Mouse (Mus musculus): ENCODE data around the gene Msi1. TPM values are rescaled to one million over a fixed set of nuclear protein-coding genes. Genes with fewer than 3 reads are reported as not detected.
"Not testable (repeated sequence)": the region's sequence is repeated elsewhere in the genome, so short reads cannot be mapped to it uniquely, and the experiment has no call there.

The Msi1 gene
- total RNA-seq, 2 experiments from 2014 or later, result 12.4 to 20.8 TPM

DNA sequence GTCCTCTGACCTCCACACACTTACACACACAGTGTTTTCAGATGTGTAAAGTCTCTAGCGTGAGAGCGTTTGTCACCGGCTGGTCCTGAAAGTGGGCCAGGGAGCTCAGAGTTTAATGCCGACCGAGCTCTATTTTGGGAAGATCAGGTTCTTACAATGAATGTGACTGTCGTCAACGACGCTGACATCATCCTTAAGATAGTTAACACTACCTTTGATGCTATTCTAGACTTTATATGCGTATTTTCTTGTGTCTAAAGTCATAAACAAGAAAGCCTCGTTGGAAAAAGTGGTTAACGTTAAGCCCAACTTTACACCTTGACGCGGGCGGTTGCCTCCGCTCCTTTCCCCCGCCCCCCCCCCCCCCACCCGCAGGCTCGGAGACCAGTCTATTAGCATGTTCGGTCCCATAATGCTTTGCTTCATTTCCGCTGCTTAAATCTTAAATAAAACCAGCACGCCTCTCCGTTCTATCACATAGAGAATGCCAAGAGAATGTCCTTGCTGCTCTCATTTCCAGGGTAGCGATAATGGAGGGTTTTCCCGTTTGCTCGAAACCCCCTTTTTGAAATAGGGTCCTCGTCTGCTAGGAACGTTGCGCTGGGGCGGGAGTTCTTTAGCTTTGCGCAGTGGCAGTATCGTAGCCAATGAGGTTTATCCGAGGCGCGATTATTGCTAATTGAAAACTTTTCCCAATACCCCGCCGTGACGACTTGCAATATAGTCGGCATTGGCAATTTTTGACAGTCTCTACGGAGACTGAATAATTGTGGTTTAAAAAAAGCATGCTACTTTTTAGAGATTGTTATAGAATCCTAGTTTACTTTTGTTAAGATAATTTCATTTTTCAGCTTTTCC is 59.7 kb downstream of the Msi1 start:
- DNase-seq (ENCODE audit: low spot score in 2 of 2), result peak; percentile 64 to 73

DNA sequence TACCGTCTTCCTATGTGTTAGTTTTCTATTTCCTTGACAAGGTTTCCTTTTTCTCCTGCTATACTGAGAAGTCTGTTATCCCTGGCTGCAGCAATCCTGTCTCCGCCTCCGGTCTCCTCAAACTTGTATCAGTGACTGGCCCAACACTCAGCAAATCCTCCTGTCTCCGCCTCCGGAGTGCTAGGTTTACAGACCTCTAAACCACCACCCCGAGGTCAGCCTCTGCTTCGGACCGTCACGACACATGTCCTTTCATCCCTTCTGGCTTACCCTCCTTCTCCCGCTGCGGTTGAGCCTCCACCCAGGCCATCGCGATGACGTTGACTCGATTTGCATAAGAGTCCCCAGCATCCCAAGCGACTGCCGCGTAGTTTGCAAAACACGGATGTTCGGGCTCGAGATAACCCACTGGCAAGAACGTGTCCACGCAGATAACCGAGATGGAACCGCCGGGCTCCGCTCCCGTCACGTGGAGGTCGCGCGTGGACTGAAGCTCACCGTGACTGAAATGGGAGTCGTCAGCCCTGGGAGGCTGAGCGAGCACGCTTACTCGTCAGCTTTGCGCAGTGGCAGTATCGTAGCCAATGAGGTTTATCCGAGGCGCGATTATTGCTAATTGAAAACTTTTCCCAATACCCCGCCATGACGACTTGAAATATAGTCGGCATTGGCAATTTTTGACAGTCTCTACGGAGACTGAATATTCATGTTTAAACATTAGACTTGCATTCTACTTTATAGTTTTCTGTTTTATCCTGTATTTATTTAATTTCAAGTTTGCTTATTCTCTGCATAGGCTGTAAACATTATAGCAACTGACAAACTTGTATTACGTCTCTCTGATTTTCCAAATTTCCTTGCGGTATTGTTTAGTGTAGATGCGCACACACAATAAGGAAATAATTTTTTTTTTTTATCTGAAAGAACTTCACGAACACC is 60.6 kb downstream of the Msi1 start:
- peak; percentile 80 to 84 for DNase-seq (ENCODE audit: low spot score in 2 of 2)

DNA sequence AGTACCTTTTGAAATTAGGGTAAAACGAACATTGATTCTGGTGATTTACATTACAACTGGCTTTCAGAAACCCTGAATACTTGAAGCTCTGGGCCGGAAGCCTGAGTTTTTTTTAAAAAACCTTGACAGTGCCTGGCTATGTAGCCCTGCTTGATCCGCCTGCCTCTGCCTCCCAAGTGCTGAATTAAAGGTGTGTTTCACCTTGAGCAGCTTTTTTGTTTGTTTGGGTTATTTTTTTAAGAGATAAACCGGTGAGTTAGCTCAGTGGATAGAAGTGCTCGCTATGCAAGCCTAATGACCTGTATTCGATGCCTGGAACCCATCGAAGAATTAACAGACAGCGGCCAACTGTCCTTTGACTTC is 61.2 kb downstream of the Msi1 start:
- DNase-seq (ENCODE audit: low spot score in 2 of 2), result no peak

- no peak for DNase-seq (ENCODE audit: low spot score in 2 of 2)
Observed at GRCm38 (mm10) chr5:115491076-115491475, 61.7 kb downstream of the Msi1 start.

- peak; percentile 60 to 67 for DNase-seq (ENCODE audit: low spot score in 2 of 2)
Observed at GRCm38 (mm10) chr5:115491771-115492322, 62.4 kb downstream of the Msi1 start.

- no peak for DNase-seq (ENCODE audit: low spot score in 2 of 2)
Observed at GRCm38 (mm10) chr5:115492711-115493335, 63.4 kb downstream of the Msi1 start.

GRCm38 (mm10) chr5:115493441-115493840 is 64.0 kb downstream of the Msi1 start:
- no peak for DNase-seq (ENCODE audit: low spot score in 2 of 2)

GRCm38 (mm10) chr5:115495618-115496017 is 66.2 kb downstream of the Msi1 start:
- not testable (repeated sequence) for DNase-seq (ENCODE audit: low spot score in 2 of 2)

GRCm38 (mm10) chr5:115497033-115497432 is 67.6 kb downstream of the Msi1 start:
- DNase-seq (ENCODE audit: low spot score in 2 of 2), result no peak

GRCm38 (mm10) chr5:115498307-115499240 is 69.2 kb downstream of the Msi1 start:
- DNase-seq (ENCODE audit: low spot score in 2 of 2), result no peak

GRCm38 (mm10) chr5:115500383-115500935 is 71.1 kb downstream of the Msi1 start:
- DNase-seq (ENCODE audit: low spot score in 2 of 2), result no peak

DNA sequence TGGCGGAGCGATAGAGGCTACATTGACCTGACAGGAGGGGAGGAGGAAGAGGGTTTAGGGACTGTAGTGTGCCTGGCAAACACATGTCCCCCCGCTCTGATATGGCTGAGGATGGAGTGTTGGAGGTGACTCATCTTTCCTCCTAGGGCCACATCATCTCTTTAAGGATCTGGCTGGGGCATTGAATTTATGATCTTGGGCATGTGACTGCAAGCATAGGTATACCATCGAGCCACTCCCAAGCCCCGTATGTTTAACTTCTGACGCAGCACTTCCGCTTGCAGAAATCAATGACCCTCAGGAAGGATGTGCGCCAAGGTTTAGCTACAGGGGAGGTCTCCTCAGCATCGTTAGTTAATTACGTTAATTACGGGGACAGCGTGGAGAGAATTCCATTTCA is 73.6 kb downstream of the Msi1 start:
- DNase-seq (ENCODE audit: low spot score in 2 of 2), result no peak

Other genes with a start within 250 kb of the Msi1 start
- 10 to 100 TPM; 28.4 to 34.3 TPM for gene Cabp1, start 235.2 kb upstream of the Msi1 start, total RNA-seq (2021)
- gene Pop5, start 193.8 kb upstream of the Msi1 start, total RNA-seq (2021), result 10 to 100 TPM; 71.6 to 84.6 TPM
- 100 to 1,000 TPM; 224 to 268 TPM for gene Rnf10, start 156.7 kb upstream of the Msi1 start, total RNA-seq (2021)
- gene Coq5, start 149.9 kb upstream of the Msi1 start, total RNA-seq (2021), result 10 to 100 TPM; 58.6 to 75.8 TPM
- gene Dynll1, start 128.6 kb upstream of the Msi1 start, total RNA-seq (2021), result 100 to 1,000 TPM; 268 to 338 TPM
- 10 to 100 TPM; 67.0 to 70.1 TPM for gene Srsf9, start 102.4 kb upstream of the Msi1 start, total RNA-seq (2021)
- 10 to 100 TPM; 18.3 to 22.5 TPM for gene Gatc, start 88.4 kb upstream of the Msi1 start, total RNA-seq (2021)
- 10 to 100 TPM; 29.5 to 48.1 TPM for gene Triap1, start 88.4 kb upstream of the Msi1 start, total RNA-seq (2021)
- gene Cox6a1, start 80.6 kb upstream of the Msi1 start, total RNA-seq (2021), result 1,000 to 10,000 TPM; 1,252 to 1,785 TPM
- not detected for gene Pla2g1b, start 36.7 kb downstream of the Msi1 start, total RNA-seq (2021)
- gene Sirt4, start 55.1 kb downstream of the Msi1 start, total RNA-seq (2021), result 10 to 100 TPM; 18.1 to 21.2 TPM
- gene Pxn, start 77.1 kb downstream of the Msi1 start, total RNA-seq (2021), result 10 to 100 TPM; 34.1 to 42.2 TPM
- 100 to 1,000 TPM; 706 to 758 TPM for gene Rplp0, start 129.9 kb downstream of the Msi1 start, total RNA-seq (2021)
- gene Gcn1l1, start 135.7 kb downstream of the Msi1 start, total RNA-seq (2021), result 10 to 100 TPM; 51.7 to 59.0 TPM
- 10 to 100 TPM; 60.6 to 64.4 TPM for gene Rab35, start 202.3 kb downstream of the Msi1 start, total RNA-seq (2021)